ENCODE assay signal across 23 mouse cellular contexts in the genomic region with DNA sequence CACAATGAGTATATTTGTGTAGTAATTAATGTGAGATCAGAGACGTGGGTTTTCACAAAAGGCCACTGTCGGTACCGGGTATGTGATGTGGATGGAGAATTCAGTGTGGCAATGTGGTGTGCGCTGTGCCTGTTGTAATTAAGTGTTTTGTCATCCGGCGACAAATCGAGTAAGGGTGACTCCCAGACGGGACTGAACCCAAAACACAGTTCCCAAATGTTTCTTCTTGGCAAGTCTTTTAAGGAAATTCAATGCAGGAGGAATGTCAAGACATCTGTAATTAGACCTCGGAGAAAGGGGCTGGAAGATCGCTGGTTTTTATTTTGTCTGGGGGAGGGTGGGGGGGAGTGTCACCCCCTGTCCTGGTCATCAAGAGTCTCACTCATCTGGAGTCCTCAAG.
DNase-seq lines count a peak whose midpoint lies in the region; ATAC-seq lines count a peak whose summit lies in the region.
"Had no signal": no experiment of that assay in that cellular context is flagged by ENCODE, and none has a peak within 500 bp of the region (broad histone marks: within the 10 kb centered on the region; RNA-seq: fewer than 3 reads in every experiment).

No protein-coding gene starts in this region.

- no peak overlapping the region for H3K9ac ChIP-seq in embryonic facial prominence, embryonic 12.5 days
- H3K9ac ChIP-seq in lung, embryonic 16.5 days (ENCODE audit: low read length), result no peak overlapping the region
- H3K9ac ChIP-seq in midbrain, embryonic 11.5 days (ENCODE audit: low read length), result no peak overlapping the region
- H3K9ac ChIP-seq in midbrain, embryonic 14.5 days (replicated peaks; ENCODE audit: low read length), result no peak overlapping the region
- no peak overlapping the region for H3K9ac ChIP-seq in hindbrain, embryonic 14.5 days
- H3K9ac ChIP-seq: forebrain, postnatal 0 days; hindbrain, embryonic 13.5 days had no signal

- no peaks in the 10 kb centered on the region for H3K9me3 ChIP-seq in embryonic facial prominence, embryonic 12.5 days
- H3K9me3 ChIP-seq in embryonic facial prominence, embryonic 10.5 days, result peaks cover 4% of the 10 kb centered on the region; the same call in 1 of the 2 replicates
- no peaks in the 10 kb centered on the region for H3K9me3 ChIP-seq in lung, embryonic 16.5 days (ENCODE audit: control insufficient read depth, low read length)
- H3K9me3 ChIP-seq in midbrain, embryonic 11.5 days (ENCODE audit: control insufficient read depth, low read length), result no peaks in the 10 kb centered on the region
- no peaks in the 10 kb centered on the region for H3K9me3 ChIP-seq in midbrain, embryonic 14.5 days (ENCODE audit: control insufficient read depth, low read length)
- H3K9me3 ChIP-seq in hindbrain, embryonic 14.5 days (ENCODE audit: control insufficient read depth, low read length), result no peaks in the 10 kb centered on the region
- H3K9me3 ChIP-seq: hindbrain, embryonic 13.5 days had no signal

- DNase-seq in embryonic facial prominence, embryonic 10.5 days (ENCODE audit: low spot score), result no peak
- no peak for DNase-seq in lung, postnatal 36 days
- DNase-seq in midbrain, embryonic 11.5 days (ENCODE audit: low spot score, missing footprints), result peak; percentile 53
- no peak for DNase-seq in midbrain, embryonic 14.5 days
- DNase-seq in hindbrain, embryonic 14.5 days (ENCODE audit: low spot score), result no peak
- DNase-seq: adrenal gland, adult 8-10 months; adrenal gland, postnatal 25 days; cerebellum, adult 11-12 months; cerebellum, adult 8-10 months; cerebellum, postnatal 10 days; cerebellum, postnatal 36 days; embryo, embryonic 11 days; forebrain, postnatal 0 days; gastrocnemius, adult 2 months; gastrocnemius, postnatal 14 days; heart, adult 11 months had no signal

- 44% methylated on average over 10 of the region's 10 CpGs for WGBS in embryonic facial prominence, embryonic 12.5 days
- WGBS in embryonic facial prominence, embryonic 10.5 days, result 60% methylated on average over 10 of the region's 10 CpGs
- 38% methylated on average over 10 of the region's 10 CpGs for WGBS in lung, embryonic 16.5 days
- WGBS in midbrain, embryonic 11.5 days, result 86% methylated on average over 10 of the region's 10 CpGs
- 83% methylated on average over 10 of the region's 10 CpGs for WGBS in midbrain, embryonic 14.5 days
- 78% methylated on average over 10 of the region's 10 CpGs for WGBS in hindbrain, embryonic 14.5 days

- no peaks in the 10 kb centered on the region for H3K36me3 ChIP-seq in embryonic facial prominence, embryonic 12.5 days
- H3K36me3 ChIP-seq in embryonic facial prominence, embryonic 10.5 days (replicated peaks), result no peaks in the 10 kb centered on the region
- H3K36me3 ChIP-seq in lung, embryonic 16.5 days (ENCODE audit: control insufficient read depth, insufficient read depth, low read length), result no peaks in the 10 kb centered on the region
- no peaks in the 10 kb centered on the region for H3K36me3 ChIP-seq in midbrain, embryonic 11.5 days (ENCODE audit: control insufficient read depth, insufficient read depth, low read length)
- no peaks in the 10 kb centered on the region for H3K36me3 ChIP-seq in midbrain, embryonic 14.5 days (ENCODE audit: control insufficient read depth, insufficient read depth, low read length)
- H3K36me3 ChIP-seq in hindbrain, embryonic 14.5 days (replicated peaks; ENCODE audit: control insufficient read depth, insufficient read depth), result no peaks in the 10 kb centered on the region
- H3K36me3 ChIP-seq: hindbrain, embryonic 13.5 days had no signal

- no peak for ATAC-seq in embryonic facial prominence, embryonic 12.5 days (ENCODE audit: insufficient number of reproducible peaks, insufficient read depth, low FRiP score, low TSS enrichment)
- peak; percentile 39 for ATAC-seq in lung, embryonic 16.5 days (ENCODE audit: low read depth)
- ATAC-seq in midbrain, embryonic 11.5 days (ENCODE audit: low FRiP score), result no peak
- no peak for ATAC-seq in midbrain, embryonic 14.5 days (ENCODE audit: low FRiP score, low TSS enrichment)
- ATAC-seq in hindbrain, embryonic 14.5 days (ENCODE audit: low FRiP score), result no peak
- ATAC-seq: activated CD4-positive, CD25-positive, alpha-beta regulatory T cell, adult 4 months; forebrain, embryonic 14.5 days; forebrain, postnatal 0 days; hindbrain, postnatal 0 days had no signal

- H3K27ac ChIP-seq in embryonic facial prominence, embryonic 12.5 days, result 0 out of 2 replicates have a peak overlapping the region, but pooled peaks have one; percentile 30
- no peak overlapping the region for H3K27ac ChIP-seq in embryonic facial prominence, embryonic 10.5 days (replicated peaks)
- no peak overlapping the region for H3K27ac ChIP-seq in lung, embryonic 16.5 days (ENCODE audit: low read length)
- no peak overlapping the region for H3K27ac ChIP-seq in midbrain, embryonic 11.5 days (ENCODE audit: low read depth, low read length)
- no peak overlapping the region for H3K27ac ChIP-seq in midbrain, embryonic 14.5 days (replicated peaks; ENCODE audit: low read depth, low read length)
- no peak overlapping the region for H3K27ac ChIP-seq in hindbrain, embryonic 14.5 days
- H3K27ac ChIP-seq: gastrocnemius, adult 2 months; hindbrain, embryonic 13.5 days; hindbrain, postnatal 0 days had no signal

- H3K27me3 ChIP-seq in embryonic facial prominence, embryonic 12.5 days, result no peaks in the 10 kb centered on the region
- H3K27me3 ChIP-seq in embryonic facial prominence, embryonic 10.5 days (replicated peaks; ENCODE audit: low read depth, poor library complexity, severe bottlenecking), result no peaks in the 10 kb centered on the region
- H3K27me3 ChIP-seq in lung, embryonic 16.5 days (ENCODE audit: control insufficient read depth, insufficient read depth, low read depth, low read length), result no peaks in the 10 kb centered on the region
- no peaks in the 10 kb centered on the region for H3K27me3 ChIP-seq in midbrain, embryonic 11.5 days (ENCODE audit: control insufficient read depth, insufficient read depth, low read length)
- H3K27me3 ChIP-seq in midbrain, embryonic 14.5 days (ENCODE audit: control insufficient read depth, insufficient read depth, low read length), result no peaks in the 10 kb centered on the region
- no peaks in the 10 kb centered on the region for H3K27me3 ChIP-seq in hindbrain, embryonic 14.5 days (ENCODE audit: control insufficient read depth, insufficient read depth, low read length)
- H3K27me3 ChIP-seq: hindbrain, embryonic 13.5 days had no signal

- H3K4me1 ChIP-seq in embryonic facial prominence, embryonic 12.5 days, result no peaks in the 10 kb centered on the region
- peaks cover 14% of the 10 kb centered on the region for H3K4me1 ChIP-seq in embryonic facial prominence, embryonic 10.5 days
- H3K4me1 ChIP-seq in lung, embryonic 16.5 days (replicated peaks; ENCODE audit: control insufficient read depth, insufficient read depth, low read length), result peaks cover 10% of the 10 kb centered on the region
- no peaks in the 10 kb centered on the region for H3K4me1 ChIP-seq in midbrain, embryonic 11.5 days (ENCODE audit: control insufficient read depth, insufficient read depth, low read length)
- H3K4me1 ChIP-seq in midbrain, embryonic 14.5 days (ENCODE audit: control insufficient read depth, insufficient read depth, low read length), result no peaks in the 10 kb centered on the region
- no peaks in the 10 kb centered on the region for H3K4me1 ChIP-seq in hindbrain, embryonic 14.5 days (replicated peaks; ENCODE audit: control insufficient read depth, insufficient read depth, low read length)
- H3K4me1 ChIP-seq: hindbrain, embryonic 13.5 days had no signal

- H3K4me3 ChIP-seq in embryonic facial prominence, embryonic 12.5 days, result no peak overlapping the region
- no peak overlapping the region for H3K4me3 ChIP-seq in embryonic facial prominence, embryonic 10.5 days
- H3K4me3 ChIP-seq in lung, embryonic 16.5 days (ENCODE audit: low read length), result no peak overlapping the region
- no peak overlapping the region for H3K4me3 ChIP-seq in midbrain, embryonic 11.5 days (ENCODE audit: low read depth, low read length)
- H3K4me3 ChIP-seq in midbrain, embryonic 14.5 days (replicated peaks; ENCODE audit: low read depth, low read length), result no peak overlapping the region
- no peak overlapping the region for H3K4me3 ChIP-seq in hindbrain, embryonic 14.5 days (replicated peaks; ENCODE audit: low read length)
- H3K4me3 ChIP-seq: gastrocnemius, adult 2 months; hindbrain, embryonic 13.5 days had no signal

- no peak overlapping the region for H3K4me2 ChIP-seq in embryonic facial prominence, embryonic 12.5 days (replicated peaks)
- H3K4me2 ChIP-seq in lung, embryonic 16.5 days (ENCODE audit: low read depth, low read length), result no peak overlapping the region
- H3K4me2 ChIP-seq in midbrain, embryonic 11.5 days, result no peak overlapping the region
- H3K4me2 ChIP-seq in midbrain, embryonic 14.5 days (ENCODE audit: low read length), result no peak overlapping the region
- no peak overlapping the region for H3K4me2 ChIP-seq in hindbrain, embryonic 14.5 days (replicated peaks)
- H3K4me2 ChIP-seq: heart, embryonic 11.5 days; hindbrain, embryonic 13.5 days had no signal
